Mouse (Mus musculus): ENCODE data around the gene Sh3bgrl3.

Gene Sh3bgrl3

DNA sequence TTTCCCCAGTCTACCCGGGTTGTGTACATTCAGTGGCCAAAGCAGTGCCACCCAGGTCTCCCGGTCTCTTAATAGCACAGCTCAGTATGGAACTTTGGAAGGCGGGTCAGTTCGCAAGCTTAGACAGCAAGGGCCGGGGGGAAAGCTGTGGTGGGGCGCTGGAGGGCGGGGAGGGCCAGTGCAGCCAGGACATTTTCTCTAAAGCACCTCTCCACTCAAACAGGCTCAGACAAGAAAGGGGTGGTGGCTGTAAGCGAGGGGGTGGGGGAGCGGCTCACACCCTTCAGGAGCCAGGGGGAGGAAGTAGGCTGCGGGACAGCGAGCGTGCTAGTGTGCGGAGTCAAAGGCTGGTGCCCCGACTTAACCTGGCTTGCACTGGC is 384 bp upstream of the Sh3bgrl3 start:
- in situ Hi-C loops (cut with MboI, MseI): loop anchor here (5.0 kb wide), 1 partner anchor 37 kb away; no protein-coding TSS in a partner anchor

GRCm38 (mm10) chr4:134127793-134128192 is 796 bp downstream of the Sh3bgrl3 start:
- in situ Hi-C loops (cut with MboI, MseI): loop anchor here (5.0 kb wide), 1 partner anchor 35 kb away; no protein-coding TSS in a partner anchor

DNA sequence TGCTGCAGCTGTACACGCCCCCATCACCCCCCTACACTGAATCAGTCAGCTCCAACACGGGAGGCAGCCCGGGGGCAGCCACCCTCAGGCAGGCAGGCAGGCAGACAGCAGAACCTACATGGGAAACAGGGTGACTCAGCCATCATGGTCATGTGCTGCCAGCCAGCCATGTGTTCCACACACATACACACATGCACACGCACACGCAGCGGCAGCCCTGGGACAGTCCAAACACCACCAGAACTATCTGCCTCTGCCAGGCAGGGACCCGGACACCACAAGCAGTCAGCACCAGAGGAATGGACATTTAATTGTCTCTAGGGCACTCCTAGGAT is 1.5 kb downstream of the Sh3bgrl3 start:
- in situ Hi-C loops (cut with MboI, MseI): loop anchor here (5.0 kb wide), 1 partner anchor 35 kb away; no protein-coding TSS in a partner anchor

DNA sequence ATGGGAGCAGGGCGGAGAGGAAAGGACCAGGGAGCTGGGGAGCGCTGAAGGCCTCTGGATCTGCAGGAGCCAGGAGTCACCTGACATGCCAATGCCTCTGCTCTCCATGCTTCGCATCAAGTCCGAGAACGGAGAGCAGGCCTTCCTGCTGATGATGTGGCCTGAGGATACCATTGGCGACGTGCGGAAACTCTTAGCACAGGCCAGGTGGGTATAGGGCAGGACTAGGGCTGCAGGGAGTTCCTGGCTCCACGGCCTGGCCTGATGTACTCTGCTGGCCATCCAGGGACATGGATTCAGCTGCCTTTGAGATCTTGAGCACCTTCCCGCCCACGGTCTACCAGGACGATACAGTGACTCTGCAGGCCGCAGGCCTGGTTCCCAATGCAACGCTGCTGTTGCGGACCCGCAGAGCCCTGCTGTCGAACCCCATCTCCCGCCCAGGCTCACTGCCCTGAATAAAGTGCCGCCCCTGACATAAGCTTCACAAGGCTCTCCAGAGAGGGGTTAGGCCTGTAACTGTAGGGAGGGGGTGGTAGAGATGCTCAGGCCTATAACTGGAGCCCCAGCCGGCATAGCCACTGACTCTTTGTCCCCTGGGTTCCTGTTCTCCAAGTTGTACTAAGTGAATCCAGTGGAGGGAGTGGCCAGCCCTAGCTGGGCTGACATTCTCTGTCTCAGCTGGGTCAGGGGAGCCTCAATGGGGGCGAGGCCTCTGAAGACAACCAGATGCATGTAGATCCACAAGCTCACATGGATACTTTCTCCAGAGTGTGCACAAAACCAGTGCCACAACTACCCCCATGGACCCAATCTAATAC is 2.1 kb downstream of the Sh3bgrl3 start:
- in situ Hi-C loops (cut with MboI, MseI): loop anchor here (5.0 kb wide), 1 partner anchor 34 kb away; no protein-coding TSS in a partner anchor

DNA sequence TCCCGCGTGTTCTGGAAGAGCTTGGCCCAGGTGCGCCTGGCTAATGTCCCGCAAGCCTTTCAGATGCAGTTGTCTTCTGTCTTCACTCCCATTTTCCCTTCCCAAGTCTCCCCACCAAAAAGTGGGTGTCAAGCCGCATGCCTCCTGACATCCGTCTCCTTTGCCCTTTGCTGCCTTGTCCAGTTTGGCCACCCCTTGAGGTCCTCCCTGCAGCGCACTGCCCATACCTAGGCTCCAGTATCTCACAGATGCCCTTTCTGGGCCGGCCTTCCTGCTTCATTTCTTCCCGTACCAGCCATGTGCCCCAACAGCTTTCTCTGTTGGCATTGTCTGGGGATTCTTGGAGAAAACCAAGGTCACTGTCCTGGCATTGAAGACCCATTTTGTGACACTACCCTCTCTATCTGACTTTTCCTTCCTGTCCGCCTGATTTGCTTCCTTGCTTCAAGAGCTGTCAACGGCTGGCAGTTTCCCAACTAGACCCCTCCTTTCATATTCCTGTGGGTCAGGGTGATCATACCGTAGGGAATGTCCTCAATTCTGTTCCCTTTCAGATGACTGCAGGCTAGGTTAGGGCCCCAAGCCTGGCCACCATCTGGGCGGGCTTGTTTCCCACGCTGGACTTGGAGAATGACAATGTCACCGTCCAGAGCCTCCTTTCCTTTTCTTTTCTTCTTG is 3.1 kb downstream of the Sh3bgrl3 start:
- in situ Hi-C loops (cut with MboI, MseI): loop anchor here (5.0 kb wide), 1 partner anchor 33 kb away; no protein-coding TSS in a partner anchor

DNA sequence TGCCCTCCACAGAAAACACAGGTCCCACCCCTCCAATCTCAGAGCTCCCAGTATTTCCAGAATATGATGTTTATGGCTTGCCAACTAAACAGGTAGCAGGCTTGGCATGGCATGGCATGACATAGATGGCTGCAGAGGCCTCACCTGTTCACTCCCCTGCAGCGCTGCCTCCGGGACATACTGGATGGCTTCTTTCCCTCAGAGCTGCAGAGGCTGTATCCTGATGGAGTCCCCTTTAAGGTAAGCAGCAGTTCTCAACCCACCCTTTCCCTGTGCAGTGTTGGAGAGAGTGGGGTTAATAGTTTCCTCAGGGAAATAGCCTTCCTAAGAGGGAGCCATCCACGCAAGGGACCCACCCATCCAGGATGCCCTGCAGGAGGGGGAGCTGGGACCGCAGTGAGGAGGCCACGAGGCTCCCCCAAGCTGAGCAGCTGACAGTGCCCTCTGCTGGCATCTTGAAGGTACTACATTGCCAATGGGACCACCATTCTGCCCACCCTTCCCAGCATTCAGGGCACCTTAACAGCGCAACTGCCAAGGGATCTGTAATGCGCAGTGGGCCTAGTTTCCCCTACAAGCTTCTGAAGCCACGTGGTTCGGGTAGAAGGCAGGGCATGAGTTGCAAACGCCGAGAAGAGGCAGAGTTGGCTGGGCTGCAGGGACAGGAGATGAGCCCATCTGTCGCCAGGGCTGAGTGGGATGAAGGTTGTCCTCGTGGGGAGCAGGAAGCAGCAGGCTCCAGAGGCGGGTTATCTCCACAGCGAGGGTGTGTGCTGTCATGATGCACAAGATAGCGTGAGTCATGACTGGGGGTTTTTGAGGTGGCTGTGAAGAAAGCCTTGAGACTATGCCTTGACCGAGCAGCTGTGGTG is 4.7 kb downstream of the Sh3bgrl3 start:
- in situ Hi-C loops (cut with MboI, MseI): no loop called here

DNA sequence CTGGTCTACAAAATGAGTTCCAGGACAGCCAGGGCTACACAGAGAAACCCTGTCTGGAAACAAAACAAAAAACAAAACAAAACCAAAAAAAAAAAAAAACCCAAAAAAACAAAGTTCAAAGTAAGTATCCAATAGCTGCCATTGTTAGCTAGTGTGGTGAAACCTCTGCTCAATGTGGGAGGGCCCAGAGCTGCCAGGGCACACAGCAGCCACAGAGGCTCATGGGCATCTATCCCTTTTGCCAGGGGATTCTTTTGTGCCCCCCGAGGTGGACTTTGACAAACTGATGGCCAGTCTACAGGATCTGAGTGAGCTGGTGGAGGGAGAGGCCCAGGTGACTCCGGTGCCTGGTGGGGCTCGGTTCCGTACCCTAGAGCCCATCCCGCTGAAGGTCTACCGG is 5.4 kb downstream of the Sh3bgrl3 start:
- in situ Hi-C loops (cut with MboI, MseI): no loop called here

DNA sequence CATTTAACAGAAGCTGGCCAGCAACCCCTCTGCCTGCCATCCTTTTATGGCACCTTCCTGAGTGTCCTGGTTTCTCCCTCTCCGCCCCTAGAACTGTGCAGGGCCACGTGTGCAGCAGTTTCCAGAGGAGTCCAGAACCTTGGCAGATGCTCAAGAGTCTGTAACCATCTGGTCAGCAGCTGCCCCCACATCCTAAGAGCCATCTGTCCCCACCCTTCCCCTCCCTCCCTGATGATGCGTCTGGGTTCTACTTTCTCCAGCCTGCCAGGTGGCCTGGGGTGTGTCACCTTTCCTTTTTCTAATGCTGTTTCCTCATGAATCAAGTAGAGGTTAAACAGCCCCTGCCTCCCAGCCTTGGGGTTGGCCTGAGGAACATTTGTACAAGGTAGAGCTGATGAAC is 6.3 kb downstream of the Sh3bgrl3 start:
- in situ Hi-C loops (cut with MboI, MseI): no loop called here

DNA sequence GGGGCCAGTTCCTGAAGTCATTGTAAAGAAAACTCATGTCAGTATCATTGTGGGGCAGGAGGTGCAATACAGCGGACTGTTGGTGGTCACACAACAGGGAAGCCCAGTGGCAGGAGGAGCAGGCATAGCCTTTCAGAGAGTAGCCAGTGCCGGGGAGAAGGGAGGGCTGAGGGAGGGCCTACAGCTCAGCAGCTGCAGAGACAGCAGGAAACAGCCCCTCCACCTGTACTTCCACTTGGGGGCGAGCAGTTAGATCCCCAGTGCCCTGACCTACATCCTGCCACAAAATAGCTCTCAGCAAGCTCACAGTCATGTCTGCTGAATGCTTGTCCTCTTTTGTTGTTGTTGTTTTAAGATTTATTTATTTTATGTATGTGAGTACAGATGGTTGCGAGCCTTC is 7.0 kb downstream of the Sh3bgrl3 start:
- in situ Hi-C loops (cut with MboI, MseI): no loop called here

- in situ Hi-C loops (cut with MboI, MseI): no loop called here
Observed at GRCm38 (mm10) chr4:134120916-134121315, 7.7 kb downstream of the Sh3bgrl3 start.

- in situ Hi-C loops (cut with MboI, MseI): no loop called here
Observed at GRCm38 (mm10) chr4:134120192-134120805, 8.3 kb downstream of the Sh3bgrl3 start.

GRCm38 (mm10) chr4:134119644-134120043 is 8.9 kb downstream of the Sh3bgrl3 start:
- in situ Hi-C loops (cut with MboI, MseI): loop anchor here (10.0 kb wide), 1 partner anchor 1185 kb away; no protein-coding TSS in a partner anchor

- in situ Hi-C loops (cut with MboI, MseI): loop anchor here (10.0 kb wide), 1 partner anchor 1184 kb away; no protein-coding TSS in a partner anchor
Observed at GRCm38 (mm10) chr4:134119042-134119441, 9.5 kb downstream of the Sh3bgrl3 start.

DNA sequence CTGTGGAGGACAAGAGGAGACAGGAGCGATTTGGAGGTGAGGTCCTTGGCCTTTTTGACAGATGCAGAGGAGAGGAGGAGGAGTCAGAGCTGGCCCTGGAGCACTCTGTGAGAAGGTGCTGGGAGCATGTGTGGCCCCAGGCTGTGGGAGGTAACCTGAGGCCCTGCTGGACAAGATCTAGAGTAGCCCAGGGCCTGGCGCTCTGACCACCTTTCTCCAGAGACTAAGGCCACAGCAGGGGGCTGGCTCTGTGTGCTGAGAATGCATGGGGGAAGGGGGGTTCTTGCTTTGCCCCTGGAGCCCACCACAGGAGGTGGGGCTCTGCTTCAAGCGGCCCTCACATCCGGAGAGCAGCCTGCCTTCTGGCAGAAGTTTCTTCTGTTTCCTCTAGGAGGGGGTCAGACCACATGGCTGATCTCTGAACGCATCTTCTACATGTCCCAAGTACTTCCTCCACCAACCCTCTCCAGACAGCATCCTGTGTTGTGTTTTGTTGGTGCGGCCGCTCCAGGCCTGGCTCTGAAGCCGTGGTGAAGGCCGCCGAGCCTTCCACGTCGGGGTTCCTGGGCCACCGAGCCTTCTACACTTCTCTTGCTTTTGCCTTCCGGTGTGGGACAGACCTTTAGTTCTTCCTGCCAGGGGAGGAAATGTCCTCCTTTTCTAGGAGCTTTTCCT is 10.3 kb downstream of the Sh3bgrl3 start:
- in situ Hi-C loops (cut with MboI, MseI): loop anchor here (10.0 kb wide), 1 partner anchor 1183 kb away; no protein-coding TSS in a partner anchor

DNA sequence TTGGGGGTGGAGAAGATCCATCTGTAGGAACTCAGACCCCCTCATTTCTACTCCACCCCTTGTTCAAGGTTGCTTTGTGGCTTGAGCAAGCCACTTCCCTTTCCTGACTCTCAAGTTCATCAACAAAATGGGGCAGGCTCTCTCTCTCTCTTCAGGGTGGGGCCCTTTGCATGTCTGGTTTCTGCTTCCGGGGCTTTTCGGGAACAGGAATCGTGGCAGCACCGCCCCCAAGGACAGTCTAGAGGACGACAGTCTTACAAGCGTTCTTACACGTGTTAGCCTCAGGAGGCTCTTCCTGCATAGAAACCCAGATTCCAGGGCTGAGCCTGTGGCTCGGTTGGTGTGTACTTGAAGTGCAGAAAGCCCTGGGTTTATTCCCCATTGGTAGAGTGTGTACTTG is 11.6 kb downstream of the Sh3bgrl3 start:
- in situ Hi-C loops (cut with MboI, MseI): loop anchor here (10.0 kb wide), 1 partner anchor 1182 kb away; no protein-coding TSS in a partner anchor

GRCm38 (mm10) chr4:134116501-134116900 is 12.1 kb downstream of the Sh3bgrl3 start:
- in situ Hi-C loops (cut with MboI, MseI): loop anchor here (10.0 kb wide), 1 partner anchor 1182 kb away; no protein-coding TSS in a partner anchor

- in situ Hi-C loops (cut with MboI, MseI): loop anchor here (10.0 kb wide), 1 partner anchor 1181 kb away; no protein-coding TSS in a partner anchor
Observed at GRCm38 (mm10) chr4:134115215-134116144, 13.1 kb downstream of the Sh3bgrl3 start.

GRCm38 (mm10) chr4:134114038-134114437 is 14.6 kb downstream of the Sh3bgrl3 start:
- in situ Hi-C loops (cut with MboI, MseI): loop anchor here (10.0 kb wide), 1 partner anchor 1179 kb away; no protein-coding TSS in a partner anchor

DNA sequence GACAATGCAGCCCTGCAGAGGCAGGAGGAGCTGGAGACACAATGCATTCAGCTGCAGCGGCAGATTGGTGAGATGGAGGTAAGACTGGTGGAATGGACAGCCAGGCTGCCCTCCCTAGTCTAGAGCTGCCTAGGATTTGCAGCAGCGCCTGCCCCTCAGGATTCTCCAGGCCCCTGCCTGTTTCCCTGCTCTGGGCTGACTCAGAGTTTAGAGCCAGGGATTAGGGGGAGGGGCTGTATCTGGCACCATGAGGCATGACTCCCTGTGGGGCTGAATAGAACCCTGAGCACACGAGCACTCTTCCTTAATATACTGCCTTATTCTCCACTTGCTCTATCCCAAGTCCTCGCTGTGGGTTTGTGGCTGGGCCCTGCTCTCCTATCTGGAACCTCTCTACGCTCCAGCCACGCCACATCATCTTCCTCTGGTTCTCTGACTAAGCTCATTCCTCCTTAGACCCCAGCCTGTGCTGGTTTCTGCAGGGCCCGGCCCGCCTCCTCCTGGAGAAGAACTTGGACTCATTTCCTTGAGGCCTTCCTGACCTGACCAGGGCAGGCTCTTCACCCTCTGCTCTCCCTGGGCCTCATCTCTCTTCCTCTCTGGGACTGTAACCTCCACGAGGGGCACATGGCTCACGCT is 15.1 kb downstream of the Sh3bgrl3 start:
- in situ Hi-C loops (cut with MboI, MseI): loop anchor here (10.0 kb wide), 1 partner anchor 1179 kb away; no protein-coding TSS in a partner anchor

Data from T-helper 1 cell (primary cell).